Mouse (Mus musculus) natural killer cell, adult 2 months (primary cell): ENCODE measurements around the gene Acbd4.

ENCODE experiments used
- DNase-seq, 2 experiments: peaks; one replicate each; pipeline ENCODE4 v3.0.0; 2022; ENCODE audit warnings: low spot score in 2 of 2

Gene Acbd4

DNA sequence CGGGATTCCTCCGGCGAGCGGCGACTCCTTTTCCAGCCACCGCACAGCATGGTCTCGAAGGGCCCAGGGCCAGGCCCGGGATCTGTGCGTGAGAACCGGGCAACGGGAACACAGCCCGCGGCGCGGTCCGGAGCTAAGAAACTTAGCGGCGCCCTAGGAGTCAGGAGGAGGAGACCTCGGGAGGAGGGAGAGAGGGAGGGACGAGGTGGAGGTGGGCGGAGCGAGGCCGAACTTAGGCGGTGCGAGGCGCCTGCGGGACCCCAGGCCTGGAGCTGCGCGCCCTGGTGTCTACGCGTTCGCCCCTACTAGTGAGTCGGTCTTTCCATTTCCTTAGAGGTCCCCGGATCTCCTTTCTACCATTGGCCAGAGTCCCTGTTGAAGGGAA is at the start of gene Acbd4, which contains the start of gene Plcd3:
TSS of gene Acbd4 (plus strand) at position 202 of the 385 bp plus-strand sequence.
TSS of gene Plcd3 (minus strand) at position 178 of the 385 bp plus-strand sequence.
- DNase-seq = peak in 1 of 2 experiments; percentile 18

DNA sequence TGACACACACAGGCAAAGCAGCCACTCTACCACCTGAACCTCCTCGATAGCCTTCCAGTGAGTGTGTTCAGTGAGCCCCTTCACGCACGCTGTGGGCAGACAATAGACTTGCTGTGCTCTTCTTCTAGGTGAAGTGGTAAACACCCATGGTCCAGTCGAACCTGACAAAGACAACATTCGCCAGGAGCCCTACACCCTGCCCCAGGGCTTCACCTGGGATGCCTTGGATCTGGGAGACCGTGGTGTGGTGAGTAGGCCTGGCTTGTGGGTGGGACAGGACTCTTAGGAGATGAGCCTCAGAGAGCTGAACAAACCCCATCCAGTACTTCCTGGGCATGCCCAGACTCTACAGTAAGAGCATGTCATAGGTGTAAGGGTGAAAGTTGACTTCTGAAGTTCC is 49.4 kb upstream of the Acbd4 start:
- no peak for DNase-seq

DNA sequence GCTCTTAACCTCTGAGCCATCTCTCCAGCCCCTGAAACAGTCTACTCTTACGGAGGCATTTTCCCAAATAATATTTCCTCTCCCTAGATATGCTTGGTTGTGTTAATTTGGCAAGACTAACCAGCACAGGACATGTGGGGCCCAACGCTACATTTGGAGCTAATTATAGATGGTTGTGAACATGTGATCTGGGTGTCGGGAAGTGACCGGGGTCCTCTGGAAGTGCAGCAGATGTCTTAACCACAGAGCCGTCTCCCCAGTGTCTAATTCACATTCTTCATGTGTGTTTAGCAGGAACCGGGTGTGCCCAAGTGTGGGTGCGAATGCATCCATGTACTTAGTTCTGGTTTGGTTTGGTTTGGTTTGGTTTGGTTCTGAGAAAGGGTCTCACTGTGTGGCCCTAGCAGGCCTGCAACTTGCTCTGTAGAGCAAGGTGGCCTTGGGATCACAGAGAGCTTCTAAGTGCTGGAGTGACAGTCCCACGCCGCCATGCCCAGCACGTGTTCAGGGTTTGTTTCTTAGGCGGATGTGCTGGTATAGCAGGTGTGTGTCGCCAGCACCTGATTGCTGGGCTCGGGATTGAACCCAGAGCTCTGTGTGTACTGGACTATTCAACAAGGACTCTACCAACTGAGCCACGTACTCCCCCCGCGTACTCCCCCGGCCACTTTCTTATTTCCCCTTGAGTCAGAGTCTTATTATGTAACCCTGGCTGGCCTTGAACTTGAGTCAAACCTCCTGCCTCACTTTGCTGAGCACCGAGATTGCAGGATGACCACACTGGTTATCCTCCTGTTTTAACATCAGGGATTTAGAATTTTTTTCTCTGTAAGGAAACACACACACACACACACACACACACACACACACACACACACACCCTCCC is 48.0 kb upstream of the Acbd4 start:
- no peak for DNase-seq

DNA sequence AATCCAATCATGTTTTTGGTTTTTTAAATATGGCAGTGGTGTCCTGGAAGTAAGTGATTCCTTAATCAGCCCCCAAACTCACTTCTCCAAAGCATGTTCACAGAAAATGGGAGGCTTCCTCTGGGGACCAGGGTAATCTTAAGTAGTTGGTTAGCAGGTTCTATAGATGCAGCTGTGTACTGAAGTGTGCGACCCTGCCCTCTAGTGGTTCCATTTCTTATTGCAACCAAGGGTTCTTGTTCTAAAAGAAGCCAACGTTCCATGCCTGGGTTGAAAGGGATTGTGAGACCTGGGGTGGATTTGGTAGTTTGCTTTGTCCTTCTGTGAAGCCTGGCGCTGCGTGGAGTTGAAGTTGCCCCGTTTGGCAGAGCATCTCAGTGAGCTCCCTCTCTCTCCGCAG is 46.7 kb upstream of the Acbd4 start:
- peak; percentile 59 to 70 for DNase-seq

DNA sequence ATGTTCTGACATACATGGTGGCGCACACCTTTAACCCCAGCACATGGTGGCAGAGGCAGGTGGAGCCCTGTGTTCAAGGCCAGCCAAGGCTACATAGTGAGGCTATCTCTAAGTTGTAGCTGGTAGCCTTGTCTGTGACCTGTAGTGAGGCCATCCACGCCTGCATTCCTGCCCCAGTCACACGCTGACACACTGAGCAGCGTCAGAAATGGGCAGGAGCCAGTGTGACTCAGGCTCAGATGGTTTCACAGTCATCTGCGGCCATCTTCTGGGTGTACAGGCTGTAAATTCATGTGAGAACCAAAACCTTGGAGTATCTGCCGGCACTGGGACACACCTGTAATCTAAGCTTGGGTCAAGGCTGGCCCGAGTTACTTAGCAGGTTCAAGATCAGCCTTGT is 44.8 kb upstream of the Acbd4 start:
- no peak for DNase-seq

DNA sequence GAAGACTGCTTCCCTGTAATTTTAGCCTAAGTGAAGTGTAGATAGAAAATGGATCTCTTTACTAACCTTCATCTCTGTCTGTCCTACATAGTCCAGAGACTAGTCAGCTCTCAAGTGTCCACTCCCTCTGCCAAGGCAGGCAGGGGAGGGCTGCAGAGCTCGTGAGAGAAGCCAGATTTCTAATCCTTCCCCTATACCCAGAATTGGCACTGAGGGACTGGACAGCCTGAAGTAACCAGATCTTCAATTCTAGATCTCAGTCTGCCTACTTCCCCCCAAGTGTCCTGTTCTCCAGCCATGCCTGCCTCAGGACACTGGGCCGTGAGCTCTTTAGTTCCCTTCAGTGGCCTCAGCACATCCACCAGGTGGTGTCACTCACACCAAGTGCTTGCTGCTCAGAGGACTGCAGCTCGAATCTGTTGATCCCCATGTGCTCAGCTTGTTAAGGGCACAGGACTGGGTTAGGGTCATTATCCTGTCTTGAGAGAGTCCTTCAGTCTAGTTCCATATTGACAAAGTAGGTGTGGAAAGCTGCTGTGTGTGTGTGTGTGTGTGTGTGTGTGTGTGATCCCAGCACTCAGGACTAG is 42.9 kb upstream of the Acbd4 start:
- no peak for DNase-seq

DNA sequence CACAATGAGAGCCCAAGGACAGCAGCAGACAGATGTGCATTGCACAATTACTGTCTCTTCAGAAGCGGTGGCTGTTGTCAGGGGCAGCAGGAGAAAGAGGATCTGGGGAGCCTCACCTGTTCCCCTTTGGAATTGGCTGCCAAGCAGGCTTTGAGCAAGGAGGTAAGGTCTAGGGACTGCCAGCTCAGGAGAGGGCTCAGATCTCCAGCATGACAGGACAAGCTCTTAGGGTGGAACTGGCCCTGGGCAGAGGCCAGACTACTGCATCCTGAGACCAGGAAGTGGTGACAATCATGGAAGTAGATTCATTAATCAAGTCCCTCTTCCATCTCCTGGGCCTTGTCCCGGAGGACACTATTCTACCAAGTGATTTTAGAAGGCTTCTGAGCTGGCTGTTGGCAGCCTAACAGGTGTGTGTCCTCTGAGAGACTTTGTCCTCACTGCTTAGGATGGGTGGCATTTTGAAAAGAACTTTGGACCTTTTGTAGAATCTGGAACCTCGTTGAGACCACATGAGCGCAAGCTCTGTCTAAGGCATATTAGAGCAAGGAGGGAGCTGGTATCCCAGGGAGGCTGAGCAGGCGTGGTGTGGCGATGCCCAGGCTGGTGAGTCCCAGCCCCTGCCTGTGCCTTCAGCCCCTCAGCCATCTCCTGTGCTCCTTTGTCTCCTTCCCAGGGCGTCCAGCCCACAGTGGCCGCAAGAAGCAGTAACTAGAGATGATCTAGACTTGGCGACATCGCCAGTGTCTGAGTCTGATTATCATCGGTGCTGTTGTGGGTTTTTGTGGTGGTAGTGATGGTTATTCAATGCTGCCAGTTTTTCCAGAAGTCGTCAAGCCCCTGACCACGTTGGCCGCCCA is 35.1 kb upstream of the Acbd4 start:
- no peak for DNase-seq

DNA sequence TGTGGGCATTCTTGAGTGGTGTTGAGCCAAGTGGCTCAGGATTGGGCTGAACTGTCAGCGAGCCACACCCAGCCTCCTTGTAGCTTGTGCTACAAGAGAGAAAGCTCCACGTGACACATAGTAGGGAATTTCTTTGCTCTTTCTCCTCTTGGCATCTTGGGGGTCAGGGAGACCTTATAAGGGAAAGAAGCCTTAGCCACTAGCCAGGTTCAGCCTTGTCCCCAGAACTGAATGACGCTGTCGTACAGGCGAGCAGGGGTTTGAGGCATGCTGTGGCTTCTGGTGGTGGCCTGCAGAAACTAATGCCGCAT is 34.5 kb upstream of the Acbd4 start:
- no peak for DNase-seq

DNA sequence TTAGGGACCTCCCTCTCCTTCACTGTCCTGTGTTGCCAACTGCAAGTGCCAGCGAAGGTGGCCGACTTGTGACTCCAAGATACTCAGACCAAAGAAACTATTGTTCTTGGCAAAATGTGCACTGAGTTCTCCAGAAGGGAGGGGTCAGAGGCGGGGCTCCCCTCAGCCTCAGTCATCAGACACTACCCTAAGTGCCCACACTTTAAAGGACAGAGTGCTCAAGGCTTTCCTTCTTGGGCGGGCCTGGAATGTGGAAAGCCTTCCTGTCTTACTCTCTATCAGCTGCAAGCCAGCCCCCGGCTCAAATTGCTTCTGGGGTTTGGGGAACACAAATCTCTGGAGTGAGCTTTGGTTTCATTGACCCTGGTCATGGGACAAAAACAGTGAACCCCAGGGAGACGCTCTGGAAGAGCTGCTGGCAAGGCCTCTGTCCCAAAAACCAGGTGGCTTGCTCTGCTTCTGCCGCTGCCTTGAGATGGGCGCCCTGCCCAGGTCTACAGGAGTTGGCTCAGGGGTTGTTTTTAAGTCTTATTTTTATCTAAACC is 34.0 kb upstream of the Acbd4 start:
- no peak for DNase-seq

DNA sequence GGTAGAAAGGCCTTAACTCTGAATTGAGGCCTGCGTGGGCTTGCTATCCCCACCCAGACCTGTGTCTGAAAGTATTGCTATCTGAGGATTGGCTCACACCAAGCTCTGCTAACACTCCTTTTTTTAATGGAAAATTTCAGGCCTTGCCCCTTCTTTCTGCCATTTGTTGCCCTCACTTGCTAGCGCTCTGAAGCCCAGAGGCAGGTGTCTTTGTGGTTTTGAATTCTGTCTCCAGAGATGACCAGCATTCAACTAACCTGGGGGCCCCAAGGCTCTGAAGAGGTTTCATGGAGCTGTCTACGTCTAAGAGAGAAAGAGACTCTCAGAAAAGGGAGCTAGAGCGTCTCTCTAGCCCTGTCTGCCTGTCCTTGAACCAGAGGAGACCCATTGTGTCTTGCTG is 33.2 kb upstream of the Acbd4 start:
- no peak for DNase-seq

DNA sequence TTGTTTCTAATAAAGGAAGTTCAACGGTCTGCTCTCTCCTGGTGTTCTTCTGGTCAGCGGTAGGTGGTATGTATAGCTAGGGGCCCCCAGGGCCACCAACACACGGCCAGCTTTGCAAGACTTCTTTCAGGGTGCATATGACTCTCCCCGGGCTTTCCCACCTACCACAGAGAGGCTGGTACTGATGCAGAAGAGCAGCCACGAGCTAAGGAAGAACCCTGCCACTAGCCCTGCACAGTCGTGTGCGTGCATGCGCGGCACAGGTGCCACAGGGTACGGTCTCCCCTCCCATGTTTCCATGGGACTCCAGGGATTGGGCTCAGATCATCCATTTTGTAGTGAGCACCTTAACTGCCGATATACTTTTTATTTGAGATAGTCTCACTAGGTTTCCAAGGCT is 32.6 kb upstream of the Acbd4 start:
- DNase-seq = no peak

DNA sequence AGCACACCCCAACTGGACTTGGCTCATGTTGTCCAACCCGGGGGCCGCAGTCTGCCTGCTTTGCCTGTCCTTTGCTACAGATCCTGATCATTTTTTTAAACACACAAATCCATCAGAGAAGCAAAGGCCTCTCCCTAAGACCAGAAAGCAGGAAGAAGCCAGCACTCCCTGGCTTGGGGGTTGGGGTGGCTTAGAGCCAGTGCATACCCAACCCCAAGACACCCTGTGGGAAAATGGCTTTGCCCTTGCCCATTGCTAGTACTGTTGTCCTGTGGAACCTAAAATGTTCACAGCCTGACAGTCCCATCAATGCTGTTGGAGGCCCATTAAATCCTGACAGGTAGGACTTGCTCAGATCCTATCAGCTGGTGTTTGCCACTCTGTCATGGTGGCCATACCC is 31.8 kb upstream of the Acbd4 start:
- DNase-seq = no peak

DNA sequence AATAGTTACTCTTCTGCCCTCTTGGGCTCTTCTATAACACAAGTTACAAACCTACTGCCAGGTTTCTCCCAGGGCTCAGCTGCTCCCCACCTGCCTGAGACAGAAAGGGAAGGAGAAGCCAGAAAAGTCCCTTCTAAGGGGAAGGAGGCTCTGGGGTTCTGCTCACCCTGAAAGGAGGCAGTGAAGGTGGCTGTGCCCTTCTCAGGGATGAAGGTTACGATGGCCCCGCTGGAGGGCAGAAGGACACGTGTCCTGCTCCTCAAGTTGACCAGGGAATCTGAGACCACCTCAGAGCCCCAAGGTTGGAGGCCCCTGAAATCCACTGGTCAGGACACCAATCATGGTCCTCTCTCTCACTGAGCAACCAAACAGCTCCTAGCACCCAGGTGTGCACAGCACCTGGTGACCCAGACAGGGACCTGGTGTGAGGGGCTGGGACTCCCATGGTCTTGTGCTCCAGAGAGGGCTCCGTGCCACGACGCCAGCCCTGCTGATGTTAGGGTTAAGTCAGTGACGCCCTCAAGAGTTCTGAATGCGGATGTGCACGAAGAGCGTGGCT is 31.1 kb upstream of the Acbd4 start:
- no peak for DNase-seq

DNA sequence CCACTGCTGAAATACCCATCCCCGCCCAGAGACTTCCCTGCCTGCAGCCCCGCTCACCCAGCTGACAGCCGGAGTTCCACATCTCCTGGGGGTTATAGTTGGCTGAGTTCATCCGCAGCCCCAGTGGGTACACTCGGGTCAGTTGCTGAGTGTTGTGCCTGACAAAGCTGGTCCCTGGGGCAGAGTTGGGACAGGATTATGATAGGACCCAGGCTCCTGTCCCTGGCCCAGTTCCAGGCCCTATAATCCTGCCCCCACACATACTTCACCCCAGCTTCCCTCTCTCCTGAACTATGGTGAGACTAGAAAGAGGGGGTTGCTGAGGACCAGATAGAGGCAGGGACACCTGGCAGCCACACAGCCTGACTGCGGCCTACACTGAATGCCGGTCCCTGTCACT is 27.8 kb upstream of the Acbd4 start:
- no peak for DNase-seq

DNA sequence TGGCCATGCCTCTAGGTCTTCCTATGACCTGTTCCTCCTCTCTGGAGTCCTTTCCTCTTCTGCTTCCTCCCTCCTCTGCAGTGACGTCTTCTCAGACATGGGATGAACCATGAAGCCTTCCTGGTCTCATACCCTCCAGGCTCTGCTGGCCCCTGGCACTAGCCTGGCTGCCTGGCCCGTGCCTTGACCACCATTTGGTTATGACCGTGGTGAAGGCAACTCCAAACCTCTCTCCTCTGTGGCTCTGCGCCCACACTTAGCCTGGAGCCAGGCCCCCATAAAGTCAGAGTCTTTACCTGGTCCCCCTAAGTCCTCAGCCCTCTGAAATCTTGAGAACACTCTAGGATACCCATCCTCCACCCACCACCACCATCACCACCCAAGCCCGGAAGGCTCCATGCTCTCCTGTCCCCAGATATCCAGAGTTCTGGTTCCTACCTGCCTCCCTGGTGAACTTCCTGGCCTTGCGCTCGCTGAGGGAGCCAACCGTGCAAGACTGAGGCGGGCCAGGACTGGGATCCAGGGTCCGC is 27.3 kb upstream of the Acbd4 start:
- no peak for DNase-seq

DNA sequence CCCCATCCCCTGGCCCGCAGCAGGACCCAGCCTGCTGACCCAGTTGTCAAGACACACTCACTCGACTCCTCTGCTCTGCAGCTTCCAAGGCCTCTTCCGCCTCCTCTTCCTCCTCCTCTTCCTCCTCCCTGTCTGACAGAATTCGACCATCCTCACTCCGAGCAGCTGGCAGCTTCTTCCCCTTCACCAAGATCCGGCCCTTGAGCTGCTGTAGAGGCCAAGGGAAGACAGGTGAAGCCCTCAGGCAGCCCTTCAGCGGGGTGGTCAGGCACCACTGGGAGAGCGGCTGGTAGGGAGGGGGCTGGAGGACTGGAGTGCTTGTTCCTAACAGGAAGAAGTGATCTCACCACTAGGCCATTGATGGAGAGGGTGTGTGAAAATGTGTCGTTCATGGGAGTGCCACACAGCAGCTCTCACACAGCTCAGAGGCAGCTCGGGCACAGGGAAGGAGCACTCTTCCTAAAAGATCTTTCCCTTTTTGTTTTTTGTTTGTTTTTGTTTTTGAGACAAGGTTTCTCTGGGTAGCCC is 26.6 kb upstream of the Acbd4 start:
- no peak for DNase-seq

DNA sequence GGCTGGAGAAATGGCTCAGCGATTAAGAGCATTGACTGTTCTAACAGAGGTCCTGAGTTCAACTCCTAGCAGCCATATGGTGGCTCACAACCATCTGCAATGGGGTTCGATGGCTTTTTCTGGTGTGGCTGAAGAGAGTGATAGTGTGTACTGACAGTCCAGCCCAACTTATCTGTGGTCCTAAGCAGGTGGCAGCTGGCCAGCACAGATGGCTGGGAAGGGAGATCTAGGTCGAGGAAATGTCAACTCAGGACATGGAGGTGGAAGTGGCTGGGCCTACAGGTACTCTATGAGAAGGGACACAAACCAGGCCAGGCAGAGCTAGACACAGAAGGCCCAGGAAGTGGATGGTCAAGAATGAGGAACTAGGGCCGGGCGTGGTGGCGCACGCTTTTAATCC is 25.5 kb upstream of the Acbd4 start:
- no peak for DNase-seq

DNA sequence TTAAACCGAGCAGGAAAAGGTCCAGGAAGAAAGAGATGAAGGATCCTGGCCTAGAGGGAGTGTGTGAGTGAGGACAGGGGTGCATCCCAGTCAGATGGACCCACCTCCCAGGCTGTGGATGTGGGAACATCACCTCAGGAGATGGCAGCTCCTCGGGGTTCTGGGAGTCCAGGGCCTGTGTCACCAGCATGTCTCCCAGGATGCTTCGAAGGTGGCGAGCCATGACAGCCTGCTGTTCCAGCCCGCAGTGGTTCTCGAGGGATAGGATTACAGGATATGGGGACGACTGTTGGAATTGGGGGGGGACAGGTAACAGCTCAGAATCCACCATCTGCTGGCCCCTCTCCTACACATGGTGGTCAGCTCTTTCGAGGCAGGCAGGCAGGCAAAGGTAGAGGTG is 24.9 kb upstream of the Acbd4 start:
- DNase-seq = no peak

DNA sequence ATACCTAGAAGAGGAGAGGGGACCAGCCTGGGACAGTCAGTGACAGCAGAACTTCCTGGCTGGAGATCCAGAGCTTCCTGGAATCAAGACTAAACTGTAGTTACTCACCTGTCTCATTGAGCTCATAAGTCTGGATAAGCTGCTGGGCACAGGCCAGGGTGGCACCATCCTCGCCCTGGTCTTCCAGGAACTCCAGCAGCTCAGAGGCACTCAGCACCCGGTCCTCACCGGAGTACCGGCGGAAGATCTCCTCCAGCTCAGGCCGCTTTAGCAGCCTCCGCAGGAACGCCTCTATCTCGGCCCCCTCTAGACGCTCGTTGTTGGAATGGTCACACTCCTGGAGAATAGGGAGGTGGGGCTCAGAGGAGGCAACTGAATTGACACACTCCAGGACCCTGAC is 23.4 kb upstream of the Acbd4 start:
- no peak for DNase-seq

DNA sequence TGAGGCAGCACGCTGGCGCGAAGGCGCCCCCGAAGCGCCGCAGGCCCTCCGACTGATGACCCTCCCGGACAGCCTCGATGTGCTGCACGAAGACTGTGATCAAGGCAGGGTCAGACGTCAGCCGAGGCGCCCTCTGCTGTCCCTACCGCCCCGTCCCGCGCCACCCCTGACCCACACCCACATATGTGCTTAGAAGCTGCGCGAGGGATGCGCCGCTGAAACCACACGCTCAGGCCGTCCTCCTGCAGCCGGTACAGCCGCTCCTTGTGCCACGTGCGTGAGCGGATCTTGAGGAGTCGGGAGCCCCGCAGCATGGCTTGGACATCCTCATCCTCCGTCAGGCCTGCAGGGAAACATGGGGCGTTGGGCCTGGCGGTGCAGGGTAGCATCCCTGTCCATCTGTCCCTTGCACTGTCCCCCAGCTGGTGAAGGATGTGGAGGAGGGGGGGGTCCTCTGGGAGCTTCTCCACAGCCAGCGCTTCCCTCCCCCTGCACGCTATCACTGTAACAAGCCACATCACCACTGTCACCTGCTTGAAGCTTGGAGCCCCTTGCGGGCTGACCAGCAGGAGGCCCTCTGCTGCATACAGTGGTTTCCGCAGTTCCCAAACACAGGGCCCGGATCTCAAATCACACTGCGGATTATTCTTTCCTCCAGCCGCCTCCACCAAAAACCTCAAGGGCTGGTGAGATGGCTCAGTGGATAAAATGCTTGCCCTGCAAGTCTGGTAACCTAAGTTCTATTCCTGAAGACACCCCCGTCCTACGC is 21.0 kb upstream of the Acbd4 start:
- no peak for DNase-seq

DNA sequence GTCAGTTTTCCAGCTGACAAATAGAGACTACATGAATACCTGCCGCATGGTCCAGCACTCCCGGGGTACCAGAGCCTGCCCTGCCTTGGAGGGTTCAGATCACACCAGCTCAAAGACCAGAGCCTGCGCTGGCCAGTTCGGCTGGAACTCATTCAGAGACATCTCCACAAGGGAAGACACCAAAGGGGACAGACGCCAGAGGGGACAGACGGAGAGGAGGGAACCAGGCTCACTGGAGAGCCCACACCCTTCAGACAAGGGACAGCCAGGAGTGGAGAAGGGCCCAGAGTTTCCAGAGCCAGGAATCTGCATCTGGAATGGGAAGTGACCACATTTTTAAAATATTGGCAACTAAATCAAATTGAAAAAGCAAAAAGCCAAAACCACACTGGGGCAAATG is 19.9 kb upstream of the Acbd4 start:
- DNase-seq = no peak
